Mouse (Mus musculus) embryonic facial prominence, embryonic 10.5 days (tissue): ENCODE data around the gene 2310046K23Rik. TPM values are rescaled to one million over a fixed set of nuclear protein-coding genes. Genes with fewer than 3 reads are reported as not detected.
A peak's percentile ranks its signal among the peaks of the same experiment; 100 is the strongest.

Experiments
- DNase-seq: peaks from one replicate; pipeline ENCODE4 v3.0.0-alpha.2; 2017; ENCODE audit warnings: low spot score
- H3K27ac ChIP-seq: fragments of 300-500 bp; sonication (generic); replicated peaks from 2 replicates; pipeline ENCODE4 v1.5.1; 2016; ENCODE audit warnings: mild to moderate bottlenecking
- H3K27me3 ChIP-seq: fragments of 300-500 bp; sonication (generic); replicated peaks from 2 replicates; pipeline ENCODE4 v1.6.1; 2016; ENCODE audit warnings: low read depth, mild to moderate bottlenecking; ENCODE audit not compliant: poor library complexity, severe bottlenecking
- H3K36me3 ChIP-seq: fragments of 300-500 bp; sonication (generic); replicated peaks from 2 replicates; pipeline ENCODE4 v1.6.1; 2016; ENCODE audit warnings: mild to moderate bottlenecking, moderate library complexity
- H3K4me1 ChIP-seq: fragments of 300-500 bp; sonication (generic); 2 replicates; pipeline ENCODE4 v1.6.1; 2016
- H3K4me3 ChIP-seq: fragments of 300-500 bp; sonication (generic); 2 replicates; pipeline ENCODE4 v1.5.1; 2016; ENCODE audit warnings: mild to moderate bottlenecking, moderate library complexity
- H3K9me3 ChIP-seq: fragments of 300-500 bp; sonication (generic); 2 replicates; pipeline ENCODE4 v1.6.1; 2016; ENCODE audit warnings: mild to moderate bottlenecking
- WGBS: fragments of 180-500 bp; shearing (Covaris S2); methylation state at CpG from one replicate; pipeline ENCODE4 v1.1.7; 2016; 5-methylcytosine and 5-hydroxymethylcytosine counted together
- polyA plus RNA-seq: library from polyadenylated mRNA; unstranded; fragments of >200 nt; fragmentation: Nextera tagmentation; extraction: Ambion mirVana; gene quantifications from 2 replicates; pipeline ENCODE4 v1.2.1, GENCODE M21; 2016

The 2310046K23Rik gene
- not detected in 2 replicates for polyA plus RNA-seq

DNA sequence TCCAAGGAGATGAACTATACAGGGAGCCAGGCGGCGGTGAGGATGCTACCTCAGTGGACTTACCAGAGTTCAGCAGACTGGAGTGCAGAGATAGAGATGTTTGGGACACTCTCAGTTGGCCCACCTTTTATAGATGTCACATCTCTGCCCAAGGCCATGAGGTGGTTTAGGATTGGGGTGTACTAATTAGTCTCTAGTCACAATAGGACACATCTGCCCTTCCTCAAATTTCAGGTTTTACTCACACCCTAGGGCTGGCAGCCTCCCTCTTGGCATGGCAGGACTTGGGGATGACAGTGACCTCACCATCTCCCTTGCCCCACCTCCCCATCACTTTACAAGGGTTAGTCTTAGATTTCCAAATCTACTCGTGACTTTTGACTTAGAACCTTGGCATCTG, at the start of gene 2310046K23Rik:
2310046K23Rik (minus strand) TSS at position 101 of the 400 bp plus-strand sequence.
- DNase-seq, result no peak
- 91% methylated on average over 3 of the region's 3 CpGs for WGBS
- no peaks in the 10 kb centered on the region for H3K36me3 ChIP-seq
- H3K27me3 ChIP-seq, result no peaks in the 10 kb centered on the region
- no peak within 1 kb of the TSS for H3K4me3 ChIP-seq
- H3K27ac ChIP-seq, result no peak within 1 kb of the TSS
- H3K9me3 ChIP-seq, result no peaks in the 10 kb centered on the region
- H3K4me1 ChIP-seq, result no peaks in the 10 kb centered on the region

GRCm38 (mm10) chr3:92583164-92583826, 49.0 kb upstream of the 2310046K23Rik start:
- no peaks in the 10 kb centered on the region for H3K27me3 ChIP-seq
- no peaks in the 10 kb centered on the region for H3K36me3 ChIP-seq
- no peak overlapping the region for H3K27ac ChIP-seq
- DNase-seq, result no peak
- WGBS, result 66% methylated on average over 3 of the region's 3 CpGs
- H3K4me3 ChIP-seq, result no peak overlapping the region
- 0 out of 2 replicates have a peak, but pooled peaks cover 4% of the 10 kb centered on the region for H3K4me1 ChIP-seq
- H3K9me3 ChIP-seq, result no peaks in the 10 kb centered on the region

DNA sequence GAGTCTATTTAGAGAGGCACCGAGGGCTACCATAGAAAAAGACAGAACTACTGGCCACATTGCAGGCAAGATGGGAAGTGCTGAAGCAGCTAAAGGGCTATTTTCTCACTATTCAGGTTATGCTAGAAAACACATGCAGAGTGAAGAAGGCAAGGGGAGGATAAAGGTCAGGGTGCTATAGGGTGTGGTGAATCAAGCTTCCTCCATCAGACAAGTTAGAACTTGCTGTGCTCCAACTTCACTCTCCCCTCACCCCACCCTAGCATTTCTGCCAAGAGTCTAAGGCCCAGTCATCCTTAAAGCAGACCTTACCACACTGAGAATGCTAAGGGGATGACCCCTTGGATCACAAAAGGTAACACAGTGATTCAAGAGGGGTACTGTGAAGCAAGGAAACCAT, 45.2 kb upstream of the 2310046K23Rik start:
- Histone ChIP-seq H3K4me3 (no peak overlapping the region), H3K27ac (no peak overlapping the region), H3K4me1 (0 out of 2 replicates have a peak, but pooled peaks cover 4% of the 10 kb centered on the region), H3K36me3 (no peaks in the 10 kb centered on the region), H3K27me3 (no peaks in the 10 kb centered on the region), H3K9me3 (no peaks in the 10 kb centered on the region)
- 75% methylated on average over 1 of the region's 1 CpGs for WGBS
- DNase-seq, result no peak

- WGBS, result 75% methylated on average over 4 of the region's 4 CpGs
- no peak for DNase-seq
- Histone ChIP-seq H3K4me3 (no peak overlapping the region), H3K36me3 (no peaks in the 10 kb centered on the region), H3K27me3 (no peaks in the 10 kb centered on the region), H3K4me1 (0 out of 2 replicates have a peak, but pooled peaks cover 4% of the 10 kb centered on the region), H3K9me3 (no peaks in the 10 kb centered on the region), H3K27ac (no peak overlapping the region)
Measured at GRCm38 (mm10) chr3:92578652-92579413, 44.5 kb upstream of the 2310046K23Rik start.

- Histone ChIP-seq H3K4me3 (no peak within 1 kb of the TSS), H3K4me1 (peaks cover 7% of the 10 kb centered on the region; the same call in 1 of the 2 replicates), H3K9me3 (no peaks in the 10 kb centered on the region), H3K27me3 (no peaks in the 10 kb centered on the region), H3K36me3 (no peaks in the 10 kb centered on the region), H3K27ac (no peak within 1 kb of the TSS)
- 77% methylated on average over 1 of the region's 1 CpGs for WGBS
- no peak for DNase-seq
Measured at GRCm38 (mm10) chr3:92573449-92574041, 39.2 kb upstream of the 2310046K23Rik start, which contains the start of gene Ivl. Gene Ivl, minus strand, starts transcription at chr3:92573735.

DNA sequence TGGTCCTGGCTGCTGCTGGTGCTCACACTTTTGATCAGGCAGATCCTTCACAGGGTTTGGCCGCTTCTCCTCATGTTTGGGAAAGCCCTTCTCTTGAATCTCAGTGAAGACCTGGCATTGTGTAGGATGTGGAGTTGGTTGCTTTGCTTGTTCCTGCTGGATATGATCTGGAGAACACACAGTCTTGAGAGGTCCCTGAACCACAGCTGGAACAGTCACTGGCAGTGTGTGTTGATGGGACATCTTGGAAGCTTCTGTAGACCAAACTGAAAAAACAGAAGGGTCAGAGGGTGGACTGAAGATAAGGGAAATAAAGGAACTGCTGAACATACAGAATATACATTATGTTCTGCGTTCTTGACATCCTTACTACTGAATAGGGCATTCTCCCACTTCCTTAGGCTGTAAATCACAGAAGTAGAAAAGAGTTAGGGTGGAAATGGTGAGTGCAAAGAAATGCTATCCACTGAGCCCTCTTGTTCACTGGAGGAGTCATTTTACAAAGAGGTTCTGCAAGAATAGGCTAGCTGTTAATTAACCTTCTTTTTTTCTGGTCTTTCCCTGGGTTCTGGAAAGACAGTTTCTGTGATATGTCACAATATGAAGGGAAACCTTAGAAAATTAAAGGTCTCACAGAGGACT, 38.3 kb upstream of the 2310046K23Rik start:
- no peaks in the 10 kb centered on the region for H3K36me3 ChIP-seq
- H3K9me3 ChIP-seq, result no peaks in the 10 kb centered on the region
- H3K27me3 ChIP-seq, result no peaks in the 10 kb centered on the region
- H3K4me1 ChIP-seq, result peaks cover 7% of the 10 kb centered on the region; the same call in 1 of the 2 replicates
- no peak overlapping the region for H3K4me3 ChIP-seq
- DNase-seq, result no peak
- no peak overlapping the region for H3K27ac ChIP-seq
- 74% methylated on average over 2 of the region's 2 CpGs for WGBS

- Histone ChIP-seq H3K27ac (no peak overlapping the region), H3K4me1 (peaks cover 7% of the 10 kb centered on the region; the same call in 1 of the 2 replicates), H3K4me3 (no peak overlapping the region), H3K9me3 (no peaks in the 10 kb centered on the region), H3K36me3 (no peaks in the 10 kb centered on the region), H3K27me3 (no peaks in the 10 kb centered on the region)
- no peak for DNase-seq
- 87% methylated on average over 2 of the region's 2 CpGs for WGBS
Measured at GRCm38 (mm10) chr3:92568752-92569151, 34.4 kb upstream of the 2310046K23Rik start.

DNA sequence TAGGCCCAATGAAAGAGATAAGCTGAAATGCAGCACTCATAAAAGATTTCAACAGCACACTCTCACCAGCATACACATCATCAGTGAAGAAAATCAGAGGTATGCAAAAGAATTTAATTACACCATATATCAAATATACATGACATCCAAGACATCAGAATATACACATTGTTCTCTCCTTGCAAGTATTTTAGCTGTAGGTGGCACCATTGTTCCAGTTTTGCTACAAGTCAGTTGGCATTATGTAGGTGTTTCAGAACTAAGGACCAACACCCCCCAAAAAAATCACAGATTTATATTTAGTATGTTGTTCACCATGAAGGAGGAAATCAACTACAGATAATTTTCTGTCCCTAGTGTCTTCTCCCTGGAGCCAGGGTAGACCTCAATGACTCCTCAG, 31.1 kb upstream of the 2310046K23Rik start:
- Histone ChIP-seq H3K4me1 (no peaks in the 10 kb centered on the region), H3K4me3 (no peak overlapping the region), H3K36me3 (no peaks in the 10 kb centered on the region), H3K27me3 (no peaks in the 10 kb centered on the region), H3K9me3 (no peaks in the 10 kb centered on the region), H3K27ac (no peak overlapping the region)
- DNase-seq, result no peak

GRCm38 (mm10) chr3:92512325-92512724, 22.0 kb downstream of the 2310046K23Rik start:
- no peaks in the 10 kb centered on the region for H3K4me1 ChIP-seq

GRCm38 (mm10) chr3:92510786-92511185, 23.5 kb downstream of the 2310046K23Rik start:
- H3K9me3 ChIP-seq, result no peaks in the 10 kb centered on the region
- no peak overlapping the region for H3K27ac ChIP-seq
- H3K27me3 ChIP-seq, result no peaks in the 10 kb centered on the region
- H3K4me1 ChIP-seq, result no peaks in the 10 kb centered on the region
- H3K4me3 ChIP-seq, result no peak overlapping the region
- peak; percentile 25 for DNase-seq
- no peaks in the 10 kb centered on the region for H3K36me3 ChIP-seq

More at GRCm38 (mm10) chr3:92512325-92512724, 22.0 kb downstream of the 2310046K23Rik start:
- Histone ChIP-seq H3K27me3 (no peaks in the 10 kb centered on the region), H3K36me3 (no peaks in the 10 kb centered on the region), H3K4me3 (no peak overlapping the region), H3K9me3 (no peaks in the 10 kb centered on the region), H3K27ac (no peak overlapping the region)
- no peak for DNase-seq

DNA sequence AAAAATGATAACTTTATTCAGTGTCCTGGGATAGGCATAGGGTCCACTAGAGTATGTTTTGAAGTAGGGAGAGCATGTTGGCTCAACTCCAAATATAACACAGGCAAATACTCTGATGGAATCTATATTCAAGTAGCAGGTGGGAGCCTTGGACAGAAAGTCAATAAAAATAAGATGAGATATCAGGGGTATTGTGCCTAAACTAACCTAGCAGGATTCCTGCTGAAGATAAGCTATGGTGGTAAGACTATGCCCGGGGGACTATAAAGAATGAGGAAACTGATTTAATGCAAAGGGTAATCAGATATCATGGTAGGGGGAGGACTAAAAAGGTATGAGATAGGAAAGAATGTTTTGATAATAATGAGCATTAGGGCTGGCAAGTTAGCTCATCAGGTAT, 26.1 kb downstream of the 2310046K23Rik start:
- H3K4me3 ChIP-seq, result no peak overlapping the region
- 82% methylated on average over 1 of the region's 1 CpGs for WGBS
- no peaks in the 10 kb centered on the region for H3K36me3 ChIP-seq
- H3K4me1 ChIP-seq, result no peaks in the 10 kb centered on the region
- no peaks in the 10 kb centered on the region for H3K27me3 ChIP-seq
- H3K9me3 ChIP-seq, result no peaks in the 10 kb centered on the region
- no peak overlapping the region for H3K27ac ChIP-seq
- no peak for DNase-seq

DNA sequence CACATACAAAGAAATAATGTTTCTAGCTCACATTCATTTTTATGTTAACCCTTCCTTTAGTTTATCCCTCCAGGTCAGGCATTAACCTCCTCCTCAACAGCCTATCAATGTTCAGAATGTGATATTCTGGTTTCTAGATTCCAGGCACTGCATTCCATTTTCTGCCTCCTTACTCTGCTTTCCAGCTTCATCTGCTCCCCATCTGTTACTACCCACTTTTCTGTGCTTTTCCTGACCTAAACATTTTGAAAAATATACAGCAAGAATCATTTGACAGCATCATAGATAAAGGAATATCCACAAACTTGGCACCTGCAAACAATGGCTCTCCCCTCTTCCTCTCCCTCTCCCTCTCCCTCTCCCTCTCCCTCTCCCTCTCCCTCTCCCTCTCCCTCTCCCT, 30.8 kb downstream of the 2310046K23Rik start:
- no peak for DNase-seq
- H3K4me1 ChIP-seq, result no peaks in the 10 kb centered on the region
- H3K36me3 ChIP-seq, result no peaks in the 10 kb centered on the region
- H3K9me3 ChIP-seq, result no peaks in the 10 kb centered on the region
- no peak overlapping the region for H3K27ac ChIP-seq
- no peak overlapping the region for H3K4me3 ChIP-seq
- H3K27me3 ChIP-seq, result no peaks in the 10 kb centered on the region
